Mouse (Mus musculus) thymus, adult 2 months (tissue): Measurements from ENCODE around the gene Chit1.

Experiments used
- CTCF ChIP-seq: fragments of 200-500 bp; IDR thresholded peaks from 2 replicates; pipeline ENCODE4 v1.5.1; 2012; ENCODE audit warnings: mild to moderate bottlenecking, control low read depth, low read length, moderate library complexity, borderline replicate concordance; ENCODE audit not compliant: control insufficient read depth, poor library complexity, insufficient read depth; ENCODE audit errors: extremely low read depth
- POLR2A ChIP-seq: fragments of 200-500 bp; IDR thresholded peaks from 2 replicates; pipeline ENCODE4 v1.6.1; 2012; ENCODE audit warnings: mild to moderate bottlenecking, low read length, control low read depth, moderate library complexity; ENCODE audit not compliant: control insufficient read depth, poor library complexity, insufficient read depth; ENCODE audit errors: extremely low read depth

- TF ChIP-seq CTCF: no peak
- TF ChIP-seq POLR2A: no peak
These were observed 62.0 kb downstream of the Chit1 start for GRCm38 (mm10) chr1:134173081-134173480.
